Mouse (Mus musculus): ENCODE data around the gene Cnpy4.

DNA sequence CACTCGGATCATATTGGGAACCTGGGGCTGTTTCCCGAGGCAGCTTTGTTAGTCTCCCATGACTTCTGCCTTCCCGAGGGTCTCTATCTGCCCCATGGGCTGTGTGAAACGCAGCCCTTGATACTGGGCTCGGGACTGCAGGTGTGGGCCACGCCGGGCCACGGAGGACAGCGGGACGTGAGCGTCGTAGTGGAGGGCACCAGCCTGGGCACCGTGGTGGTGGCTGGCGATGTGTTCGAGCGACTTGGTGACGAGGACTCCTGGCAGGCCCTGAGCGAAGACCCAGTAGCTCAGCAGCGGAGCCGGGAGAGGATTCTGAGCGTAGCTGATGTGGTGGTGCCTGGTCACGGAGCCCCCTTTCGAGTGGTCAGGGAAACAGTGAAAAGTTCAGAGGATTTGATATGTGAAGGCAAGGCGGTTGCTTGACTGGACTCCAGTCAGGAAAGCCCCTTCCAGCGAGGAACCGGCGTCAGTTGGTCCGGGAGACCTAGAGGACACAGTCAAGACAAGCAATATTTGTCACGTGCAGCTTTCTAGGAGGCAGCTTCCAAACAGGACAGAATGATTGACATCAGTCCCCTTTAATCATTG is 7.6 kb downstream of the Cnpy4 start:
- TF ChIP-seq CTCF (IDR thresholded peaks at IDR 0.05; ENCODE audit: low read depth) (peak; percentile 10; the same call in 1 of the 2 replicates), EP300 (optimal IDR thresholded peaks at IDR 0.05) (no peak)
